Mouse (Mus musculus) heart, postnatal 36 days (tissue): ENCODE data around the gene Cwc25. TPM values are rescaled to one million over a fixed set of nuclear protein-coding genes. Genes with fewer than 3 reads are reported as not detected.

Experiments used
- DNase-seq, 2 experiments: peaks; one replicate each; pipeline ENCODE4 v3.0.0; 2021 to 2022
- intact Hi-C: fragments of 180-260 bp; cut with DNase I; formaldehyde crosslinking; loops from one replicate; pipeline ENCODE4 v1.15.1; 2025
- total RNA-seq, 2 experiments: library from RNA; stranded (reverse); gene quantifications; 2 replicates each; pipeline ENCODE4 v1.2.3; 2021

Gene Cwc25
- 1 to 10 TPM; 7.5 to 7.9 TPM for total RNA-seq

GRCm38 (mm10) chr11:97766154-97766881 lies at the start of gene Cwc25:
TSS of gene Cwc25 (minus strand) at chr11:97766556.
- intact Hi-C loops = loop anchor here (2.0 kb wide), 1 partner anchor 14 kb away; no protein-coding TSS in a partner anchor
- DNase-seq = peak; percentile 95 to 96

GRCm38 (mm10) chr11:97815736-97816135 lies 49.4 kb upstream of the Cwc25 start:
- intact Hi-C loops = no loop called here
- DNase-seq = no peak

- no peak for DNase-seq
- intact Hi-C loops = no loop called here
Observed at GRCm38 (mm10) chr11:97813746-97814515, 47.6 kb upstream of the Cwc25 start.

- intact Hi-C loops = no loop called here
- no peak for DNase-seq
Observed at GRCm38 (mm10) chr11:97813085-97813484, 46.7 kb upstream of the Cwc25 start.

DNA sequence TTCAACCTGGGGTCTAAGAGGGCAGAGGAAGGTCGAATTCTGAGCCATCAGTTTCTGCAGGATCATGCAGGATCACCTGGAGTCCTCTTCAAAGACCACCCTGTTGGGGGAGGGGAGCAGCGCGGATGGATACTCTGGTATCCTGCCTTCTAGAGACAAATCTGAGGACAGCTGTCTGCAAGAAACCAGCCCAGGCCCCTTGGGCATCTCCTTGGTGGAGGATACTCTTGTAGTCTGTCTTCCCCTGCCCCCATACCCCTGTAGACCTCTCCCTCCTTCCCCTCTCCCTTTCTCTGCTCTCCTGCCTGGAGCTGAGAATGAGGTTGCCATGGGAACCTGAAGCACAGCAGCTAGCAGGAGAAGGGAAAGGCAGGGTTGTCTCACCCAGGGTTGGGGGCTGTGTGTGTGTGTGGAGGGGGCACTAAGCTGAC lies 46.1 kb upstream of the Cwc25 start:
- intact Hi-C loops = no loop called here

DNA sequence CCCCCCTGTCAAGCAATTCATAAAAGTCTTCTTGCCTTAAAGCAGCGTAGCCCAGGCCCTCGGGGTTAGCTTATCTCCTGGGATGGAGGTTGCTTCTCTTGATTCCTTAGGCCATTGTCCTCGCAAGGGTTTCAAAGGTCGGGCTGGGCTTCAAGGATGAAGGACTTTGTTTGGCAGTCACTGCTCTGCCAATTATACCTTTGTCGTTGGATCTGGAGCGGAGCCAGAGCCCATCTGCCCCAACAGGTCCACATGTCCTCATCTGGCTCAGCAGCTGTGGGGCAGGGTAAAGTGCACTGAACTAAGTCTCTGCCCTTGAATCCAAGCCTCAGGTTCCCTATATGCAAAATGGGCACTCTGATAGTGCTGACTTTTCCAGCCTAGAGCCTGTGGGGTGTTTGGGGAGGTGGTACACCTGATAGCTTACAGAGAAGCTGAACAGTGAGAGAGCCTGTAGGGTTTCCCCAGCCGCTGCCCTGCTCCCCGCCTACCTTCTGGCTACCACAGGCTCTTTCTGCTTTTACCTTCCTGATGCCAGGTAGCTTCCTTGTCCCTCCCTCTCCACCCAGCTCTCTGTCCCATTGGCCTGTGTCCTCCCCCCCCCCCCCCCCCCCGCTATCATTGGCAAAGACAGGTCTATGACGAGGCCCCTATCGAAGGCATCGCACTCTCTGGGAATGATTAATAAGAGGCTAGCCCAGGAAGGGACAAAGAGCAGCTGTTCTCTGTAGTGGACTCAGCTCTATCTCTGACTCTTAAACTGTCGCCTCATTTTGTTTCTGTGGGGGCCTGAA lies 45.4 kb upstream of the Cwc25 start:
- no peak for DNase-seq
- intact Hi-C loops = no loop called here

More for the DNA sequence above, 46.1 kb upstream of the Cwc25 start:
- DNase-seq = no peak

- no peak for DNase-seq
- intact Hi-C loops = no loop called here
Observed at GRCm38 (mm10) chr11:97810970-97811369, 44.6 kb upstream of the Cwc25 start.

- DNase-seq = no peak
- intact Hi-C loops = no loop called here
Observed at GRCm38 (mm10) chr11:97810356-97810755, 44.0 kb upstream of the Cwc25 start.

- no peak for DNase-seq
Observed at GRCm38 (mm10) chr11:97809235-97810121, 43.1 kb upstream of the Cwc25 start.

GRCm38 (mm10) chr11:97808621-97809234 lies 42.4 kb upstream of the Cwc25 start:
- DNase-seq = no peak

More at GRCm38 (mm10) chr11:97809235-97810121, 43.1 kb upstream of the Cwc25 start:
- intact Hi-C loops = no loop called here

DNA sequence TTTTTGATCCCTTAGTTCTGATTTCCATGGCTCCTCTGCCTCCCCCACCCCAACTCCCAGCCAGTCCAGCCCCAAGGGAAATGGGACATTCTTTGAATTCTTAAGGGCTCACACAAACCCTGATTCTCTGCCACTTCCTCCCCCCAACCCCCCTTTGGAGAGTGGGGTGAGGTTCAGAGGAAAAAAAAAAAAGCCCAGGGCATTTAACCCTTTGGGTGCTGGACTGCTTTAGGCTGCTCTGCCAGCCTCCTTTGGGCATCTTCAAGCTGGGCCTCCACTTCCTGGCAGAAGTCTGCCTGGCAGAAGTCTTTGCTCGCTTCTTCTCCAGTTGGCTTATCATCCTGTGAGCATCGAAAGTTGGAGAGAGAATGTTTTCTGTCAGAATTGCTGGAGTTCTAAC lies 41.7 kb upstream of the Cwc25 start:
- intact Hi-C loops = no loop called here
- DNase-seq = peak in 1 of 2 experiments; percentile 60

More at GRCm38 (mm10) chr11:97808621-97809234, 42.4 kb upstream of the Cwc25 start:
- intact Hi-C loops = no loop called here

DNA sequence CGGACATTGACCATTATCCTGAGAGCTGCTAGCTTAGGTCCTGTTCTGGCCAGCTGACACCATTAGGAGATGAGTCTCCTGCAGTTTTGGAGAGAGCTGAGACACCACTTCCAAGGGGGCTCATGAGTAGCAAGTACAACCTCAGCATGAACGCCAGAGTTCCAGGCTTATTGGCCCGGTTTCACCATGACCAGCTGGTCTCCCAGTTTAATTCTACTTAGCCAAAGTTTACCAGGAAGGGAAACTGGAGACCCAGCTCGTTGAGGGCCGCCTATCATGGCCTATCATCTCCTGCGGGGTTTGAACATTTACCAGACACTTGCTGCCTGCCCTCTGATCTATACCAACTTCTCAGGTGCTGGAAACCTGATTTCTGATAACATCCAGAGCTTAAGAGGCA lies 41.3 kb upstream of the Cwc25 start:
- intact Hi-C loops = no loop called here
- DNase-seq = peak in 1 of 2 experiments; percentile 62

- DNase-seq = no peak
- intact Hi-C loops = no loop called here
Observed at GRCm38 (mm10) chr11:97806613-97806964, 40.2 kb upstream of the Cwc25 start.

- intact Hi-C loops = no loop called here
- DNase-seq = no peak
Observed at GRCm38 (mm10) chr11:97805662-97806612, 39.6 kb upstream of the Cwc25 start.

- intact Hi-C loops = no loop called here
- DNase-seq = no peak
Observed at GRCm38 (mm10) chr11:97804841-97805661, 38.7 kb upstream of the Cwc25 start.

- intact Hi-C loops = no loop called here
- no peak for DNase-seq
Observed at GRCm38 (mm10) chr11:97803847-97804246, 37.5 kb upstream of the Cwc25 start.

GRCm38 (mm10) chr11:97802495-97802894 lies 36.1 kb upstream of the Cwc25 start:
- intact Hi-C loops = no loop called here
- DNase-seq = no peak

DNA sequence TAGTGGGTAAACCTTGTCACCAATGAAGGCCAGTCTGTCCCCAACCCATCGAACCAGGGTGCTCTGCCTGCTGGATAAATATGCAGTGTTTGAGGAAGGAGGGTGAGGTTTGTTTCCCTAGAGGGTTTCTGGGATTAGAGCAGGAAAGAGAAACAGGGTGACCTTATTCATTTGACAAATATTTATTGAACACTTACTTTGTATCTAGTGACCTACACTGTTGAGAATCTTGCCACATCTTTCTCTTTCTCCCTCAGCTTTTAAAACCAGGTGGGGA lies 35.8 kb upstream of the Cwc25 start:
- no peak for DNase-seq
- intact Hi-C loops = no loop called here
